In genomic region chr10:117055668-117056067, GRCm38 (mm10) we compare ENCODE assay signal across 23 mouse cellular contexts. TPM values are rescaled to one million over a fixed set of nuclear protein-coding genes. Genes with fewer than 3 reads are reported as not detected.
DNase-seq lines count a peak whose midpoint lies in the region; ATAC-seq and TF ChIP-seq lines count a peak whose summit lies in the region.
"Had no signal": no experiment of that assay in that cellular context is flagged by ENCODE, and none has a peak within 500 bp of the region (broad histone marks: within the 10 kb centered on the region; RNA-seq: fewer than 3 reads in every experiment).

No protein-coding gene starts in this region.

- no peak for ATAC-seq in forebrain, postnatal 0 days
- no peak for ATAC-seq in forebrain, embryonic 16.5 days
- ATAC-seq in kidney, postnatal 0 days (replicated peaks; ENCODE audit: low FRiP score, low read depth): no peak
- ATAC-seq in midbrain, postnatal 0 days (ENCODE audit: low FRiP score): no peak
- ATAC-seq in midbrain, embryonic 11.5 days (ENCODE audit: low FRiP score): no peak
- ATAC-seq: forebrain, embryonic 14.5 days; intestine, embryonic 16.5 days; midbrain, embryonic 16.5 days had no signal

- H3K9me3 ChIP-seq in forebrain, postnatal 0 days (ENCODE audit: low read length): no peaks in the 10 kb centered on the region
- no peaks in the 10 kb centered on the region for H3K9me3 ChIP-seq in forebrain, embryonic 16.5 days (ENCODE audit: control insufficient read depth, low read length)
- no peaks in the 10 kb centered on the region for H3K9me3 ChIP-seq in kidney, postnatal 0 days (replicated peaks; ENCODE audit: low read length)
- H3K9me3 ChIP-seq in midbrain, postnatal 0 days (ENCODE audit: low read length): no peaks in the 10 kb centered on the region
- no peaks in the 10 kb centered on the region for H3K9me3 ChIP-seq in midbrain, embryonic 11.5 days (ENCODE audit: control insufficient read depth, low read length)
- H3K9me3 ChIP-seq: embryonic facial prominence, embryonic 13.5 days; heart, embryonic 10.5 days; hindbrain, embryonic 13.5 days; liver, embryonic 13.5 days had no signal

- no peak overlapping the region for H3K27ac ChIP-seq in forebrain, postnatal 0 days (ENCODE audit: low read depth, low read length)
- no peak overlapping the region for H3K27ac ChIP-seq in forebrain, embryonic 16.5 days (ENCODE audit: low read length)
- no peak overlapping the region for H3K27ac ChIP-seq in kidney, postnatal 0 days
- no peak overlapping the region for H3K27ac ChIP-seq in midbrain, postnatal 0 days (ENCODE audit: low read depth, low read length)
- no peak overlapping the region for H3K27ac ChIP-seq in midbrain, embryonic 11.5 days (ENCODE audit: low read depth, low read length)
- H3K27ac ChIP-seq: embryonic facial prominence, embryonic 13.5 days; heart, embryonic 10.5 days; hindbrain, embryonic 13.5 days; liver, embryonic 13.5 days had no signal

- no peak for DNase-seq in forebrain, postnatal 0 days
- no peak for DNase-seq in kidney, postnatal 0 days (ENCODE audit: low spot score)
- no peak for DNase-seq in kidney, adult 11 months
- no peak for DNase-seq in midbrain, postnatal 0 days (ENCODE audit: low spot score)
- no peak for DNase-seq in midbrain, embryonic 11.5 days (ENCODE audit: low spot score, missing footprints)
- DNase-seq in thymus, postnatal 0 days (ENCODE audit: low spot score): no peak
- DNase-seq: adrenal gland, postnatal 10 days; cerebellum, adult 9-11 months; heart, postnatal 14 days; kidney, postnatal 10 days; liver, embryonic 13.5 days; right cerebral cortex, postnatal 25 days; thymus, postnatal 14 days had no signal

- no peak overlapping the region for H3K9ac ChIP-seq in forebrain, postnatal 0 days
- no peak overlapping the region for H3K9ac ChIP-seq in forebrain, embryonic 16.5 days (replicated peaks; ENCODE audit: low read depth, low read length)
- H3K9ac ChIP-seq in kidney, postnatal 0 days (ENCODE audit: low read depth, low read length): no peak overlapping the region
- no peak overlapping the region for H3K9ac ChIP-seq in midbrain, postnatal 0 days (replicated peaks; ENCODE audit: low read length, poor library complexity, severe bottlenecking)
- H3K9ac ChIP-seq in midbrain, embryonic 11.5 days (ENCODE audit: low read length): no peak overlapping the region
- H3K9ac ChIP-seq: embryonic facial prominence, embryonic 13.5 days; hindbrain, embryonic 13.5 days; liver, embryonic 13.5 days had no signal

- whole genome bisulfite sequencing in forebrain, postnatal 0 days: 90% methylated on average over 4 of the region's 4 CpGs
- WGBS in forebrain, embryonic 16.5 days: 92% methylated on average over 4 of the region's 4 CpGs
- 87% methylated on average over 4 of the region's 4 CpGs for WGBS in kidney, postnatal 0 days
- 93% methylated on average over 4 of the region's 4 CpGs for WGBS in midbrain, postnatal 0 days
- 94% methylated on average over 4 of the region's 4 CpGs for WGBS in midbrain, embryonic 11.5 days

- H3K27me3 ChIP-seq in forebrain, postnatal 0 days (ENCODE audit: insufficient read depth, low read length): no peaks in the 10 kb centered on the region
- H3K27me3 ChIP-seq in forebrain, embryonic 16.5 days (replicated peaks; ENCODE audit: control insufficient read depth, insufficient read depth, low read length): no peaks in the 10 kb centered on the region
- no peaks in the 10 kb centered on the region for H3K27me3 ChIP-seq in kidney, postnatal 0 days (ENCODE audit: insufficient read depth, low read length)
- no peaks in the 10 kb centered on the region for H3K27me3 ChIP-seq in midbrain, postnatal 0 days (ENCODE audit: insufficient read depth, low read length)
- H3K27me3 ChIP-seq in midbrain, embryonic 11.5 days (ENCODE audit: control insufficient read depth, insufficient read depth, low read length): no peaks in the 10 kb centered on the region
- H3K27me3 ChIP-seq: embryonic facial prominence, embryonic 13.5 days; hindbrain, embryonic 13.5 days; liver, embryonic 13.5 days had no signal

- no peaks in the 10 kb centered on the region for H3K4me1 ChIP-seq in forebrain, postnatal 0 days (ENCODE audit: insufficient read depth)
- H3K4me1 ChIP-seq in forebrain, embryonic 16.5 days (replicated peaks; ENCODE audit: control insufficient read depth, insufficient read depth, low read length): peaks cover 5% of the 10 kb centered on the region; the same call in 1 of the 2 replicates
- H3K4me1 ChIP-seq in kidney, postnatal 0 days (replicated peaks; ENCODE audit: insufficient read depth, low read length): no peaks in the 10 kb centered on the region
- H3K4me1 ChIP-seq in midbrain, postnatal 0 days (ENCODE audit: insufficient read depth, low read length): no peaks in the 10 kb centered on the region
- no peaks in the 10 kb centered on the region for H3K4me1 ChIP-seq in midbrain, embryonic 11.5 days (ENCODE audit: control insufficient read depth, insufficient read depth, low read length)
- H3K4me1 ChIP-seq: heart, embryonic 10.5 days had no signal

- peak; percentile 41; the same call in 1 of the 2 replicates for TF ChIP-seq CTCF in forebrain, postnatal 0 days (IDR thresholded peaks at IDR 0.05; ENCODE audit: low read depth)
- TF ChIP-seq CTCF in kidney, postnatal 0 days (IDR thresholded peaks at IDR 0.05; ENCODE audit: low read depth): peak; percentile 43; the same call in 1 of the 2 replicates
- peak; percentile 48 for TF ChIP-seq CTCF in midbrain, postnatal 0 days (IDR thresholded peaks at IDR 0.05)

- H3K36me3 ChIP-seq in forebrain, postnatal 0 days (ENCODE audit: insufficient read depth): peaks cover 96% of the 10 kb centered on the region
- H3K36me3 ChIP-seq in forebrain, embryonic 16.5 days (ENCODE audit: control insufficient read depth, insufficient read depth): peaks cover 74% of the 10 kb centered on the region
- H3K36me3 ChIP-seq in kidney, postnatal 0 days (ENCODE audit: insufficient read depth, low read length): peaks cover 75% of the 10 kb centered on the region
- peaks cover 75% of the 10 kb centered on the region for H3K36me3 ChIP-seq in midbrain, postnatal 0 days (ENCODE audit: insufficient read depth, low read length)
- peaks cover 64% of the 10 kb centered on the region for H3K36me3 ChIP-seq in midbrain, embryonic 11.5 days (ENCODE audit: control insufficient read depth, insufficient read depth, low read length)

- H3K4me3 ChIP-seq in forebrain, postnatal 0 days (ENCODE audit: low read depth, low read length): no peak overlapping the region
- no peak overlapping the region for H3K4me3 ChIP-seq in forebrain, embryonic 16.5 days (replicated peaks; ENCODE audit: low read length)
- H3K4me3 ChIP-seq in kidney, postnatal 0 days (replicated peaks; ENCODE audit: low read depth, low read length): no peak overlapping the region
- no peak overlapping the region for H3K4me3 ChIP-seq in midbrain, postnatal 0 days (ENCODE audit: low read depth, low read length)
- no peak overlapping the region for H3K4me3 ChIP-seq in midbrain, embryonic 11.5 days (ENCODE audit: low read depth, low read length)
- H3K4me3 ChIP-seq: embryonic facial prominence, embryonic 13.5 days; heart, embryonic 10.5 days; hindbrain, embryonic 13.5 days; liver, embryonic 13.5 days had no signal

- no peak overlapping the region for H3K4me2 ChIP-seq in forebrain, postnatal 0 days (ENCODE audit: low read depth)
- no peak overlapping the region for H3K4me2 ChIP-seq in forebrain, embryonic 16.5 days (ENCODE audit: low read length)
- no peak overlapping the region for H3K4me2 ChIP-seq in kidney, postnatal 0 days (ENCODE audit: low read length)
- H3K4me2 ChIP-seq in midbrain, postnatal 0 days (ENCODE audit: low read depth, low read length, poor library complexity, severe bottlenecking): no peak overlapping the region
- no peak overlapping the region for H3K4me2 ChIP-seq in midbrain, embryonic 11.5 days
- H3K4me2 ChIP-seq: embryonic facial prominence, embryonic 13.5 days; hindbrain, embryonic 13.5 days; liver, embryonic 13.5 days had no signal

RNA-seq across cellular contexts. Expression of gene Cct2, which starts 7.9 kb away (rescaled TPM):
- 399 and 404 TPM in 2 replicates for total RNA-seq in forebrain, postnatal 0 days (2014; rRNA removed)
- polyA plus RNA-seq in forebrain, postnatal 0 days (2015; fragmentation: Nextera tagmentation; extraction: Ambion mirVana): 240 and 249 TPM in 2 replicates
- 266 and 286 TPM in 2 replicates for polyA plus RNA-seq in forebrain, embryonic 16.5 days (2015; fragmentation: Nextera tagmentation; extraction: Ambion mirVana)
- polyA plus RNA-seq in kidney, postnatal 0 days (2015; fragmentation: Nextera tagmentation; extraction: Ambion mirVana): 183 and 198 TPM in 2 replicates
- 231 and 277 TPM in 2 replicates for total RNA-seq in midbrain, postnatal 0 days (2014; rRNA removed)
- 208 and 213 TPM in 2 replicates for polyA plus RNA-seq in midbrain, postnatal 0 days (2015; fragmentation: Nextera tagmentation; extraction: Ambion mirVana)
- polyA plus RNA-seq in midbrain, embryonic 11.5 days (2014; fragmentation: Nextera tagmentation; extraction: Ambion mirVana): 337 and 338 TPM in 2 replicates
- polyA plus RNA-seq in thymus, postnatal 0 days (2015; fragmentation: Nextera tagmentation; extraction: Ambion mirVana): 263 and 270 TPM in 2 replicates

RNA-seq across cellular contexts. Expression of gene Lrrc10, which starts 10.5 kb away (rescaled TPM):
- total RNA-seq in forebrain, postnatal 0 days (2014; rRNA removed): not detected in 2 replicates
- 0.13 TPM in 1 of 2 replicates, not detected in the other for polyA plus RNA-seq in forebrain, postnatal 0 days (2015; fragmentation: Nextera tagmentation; extraction: Ambion mirVana)
- polyA plus RNA-seq in forebrain, embryonic 16.5 days (2015; fragmentation: Nextera tagmentation; extraction: Ambion mirVana): not detected in 2 replicates
- not detected in 2 replicates for polyA plus RNA-seq in kidney, postnatal 0 days (2015; fragmentation: Nextera tagmentation; extraction: Ambion mirVana)
- not detected in 2 replicates for total RNA-seq in midbrain, postnatal 0 days (2014; rRNA removed)
- polyA plus RNA-seq in midbrain, postnatal 0 days (2015; fragmentation: Nextera tagmentation; extraction: Ambion mirVana): not detected in 2 replicates
- polyA plus RNA-seq in midbrain, embryonic 11.5 days (2014; fragmentation: Nextera tagmentation; extraction: Ambion mirVana): 0.15 TPM in 1 of 2 replicates, not detected in the other
- polyA plus RNA-seq in thymus, postnatal 0 days (2015; fragmentation: Nextera tagmentation; extraction: Ambion mirVana): not detected in 2 replicates
- total RNA-seq: adrenal gland, postnatal 10 days; megakaryocyte-erythroid progenitor cell, adult 5-6 weeks had no signal
- polyA plus RNA-seq: activated CD4-positive, CD25-positive, alpha-beta regulatory T cell, adult 4 months; embryonic facial prominence, embryonic 13.5 days; forebrain, embryonic 14.5 days; hindbrain, embryonic 13.5 days; intestine, embryonic 16.5 days; liver, embryonic 13.5 days; midbrain, embryonic 16.5 days; stomach, embryonic 16.5 days had no signal
